Mouse (Mus musculus) heart, adult 2 months (tissue): ENCODE measurements at regions not wholly inside any gene's neighbourhood (a gene's known extent, or its start where the extent isn't known, plus 50 kb on each side); places are given as distances from the start of the nearest gene placed in this dataset.
A peak's percentile ranks its signal among the peaks of the same experiment; 100 is the strongest.

Experiments
- DNase-seq, 2 experiments: peaks; one replicate each; pipeline ENCODE4 v3.0.0; 2021
- H3K27ac ChIP-seq: fragments of 200-600 bp; 2 replicates; pipeline ENCODE4 v1.8.1; 2022
- H3K27me3 ChIP-seq: fragments of 200-500 bp; 2 replicates; pipeline ENCODE4 v1.6.1; 2012; ENCODE audit warnings: mild to moderate bottlenecking, low read length, inconsistent platforms, mixed read lengths; ENCODE audit not compliant: control insufficient read depth, insufficient read depth
- H3K36me3 ChIP-seq: fragments of 200-500 bp; 2 replicates; pipeline ENCODE4 v1.6.1; 2012; ENCODE audit warnings: low read length, inconsistent platforms; ENCODE audit not compliant: control insufficient read depth, insufficient read depth
- H3K4me1 ChIP-seq: fragments of 200-500 bp; 2 replicates; pipeline ENCODE4 v1.6.1; 2011; ENCODE audit warnings: low read length; ENCODE audit not compliant: control insufficient read depth, insufficient read depth
- H3K4me3 ChIP-seq: fragments of 200-600 bp; 2 replicates; pipeline ENCODE4 v1.8.1; 2022
- H3K79me2 ChIP-seq: fragments of 200-500 bp; replicated peaks from 2 replicates; pipeline ENCODE4 v1.6.1; 2012; ENCODE audit warnings: mild to moderate bottlenecking, inconsistent platforms, low read length, moderate library complexity, mixed read lengths; ENCODE audit not compliant: control insufficient read depth, insufficient read depth
- H3K9ac ChIP-seq: fragments of 200-500 bp; 2 replicates; pipeline ENCODE4 v1.6.1; 2012; ENCODE audit warnings: low read depth, mild to moderate bottlenecking, control low read depth, inconsistent platforms, low read length, mixed read lengths
- CTCF ChIP-seq: fragments of 200-600 bp; IDR thresholded peaks from 2 replicates; pipeline ENCODE4 v1.8.1; 2022; ENCODE audit warnings: antibody characterized with exemption, mild to moderate bottlenecking, moderate library complexity
- EP300 ChIP-seq: fragments of 200-500 bp; IDR thresholded peaks from 2 replicates; pipeline ENCODE4 v1.6.1; 2011; ENCODE audit warnings: low read depth, low read length, control low read depth; ENCODE audit not compliant: insufficient read depth
- POLR2A ChIP-seq: fragments of 200-500 bp; IDR thresholded peaks from 2 replicates; pipeline ENCODE4 v1.6.1; 2011; ENCODE audit warnings: mild to moderate bottlenecking, low read depth, low read length, control low read depth; ENCODE audit not compliant: insufficient read depth
- WGBS: fragments of 180-500 bp; shearing (Covaris S2); methylation state at CpG from one replicate; pipeline ENCODE4 v1.1.7; 2018; 5-methylcytosine and 5-hydroxymethylcytosine counted together
- intact Hi-C: fragments of 180-260 bp; cut with DNase I; formaldehyde crosslinking; loops from one replicate; pipeline ENCODE4 v1.15.1; 2025

- Histone ChIP-seq H3K27me3 (no peaks in the 10 kb centered on the region), H3K36me3 (no peaks in the 10 kb centered on the region), H3K79me2 (no peaks in the 10 kb centered on the region), H3K4me3 (no peak overlapping the region), H3K4me1 (no peaks in the 10 kb centered on the region), H3K27ac (no peak overlapping the region), H3K9ac (no peak overlapping the region)
- intact Hi-C loops = loop anchor here (5.0 kb wide), 1 partner anchor 1211 kb away; no protein-coding TSS in a partner anchor
- 74% methylated on average over 5 of the region's 5 CpGs for WGBS
- DNase-seq = no peak
- TF ChIP-seq EP300 = no peak
These were observed 362.0 kb upstream of the Chd6 start for GRCm38 (mm10) chr2:161470844-161471243.

DNA sequence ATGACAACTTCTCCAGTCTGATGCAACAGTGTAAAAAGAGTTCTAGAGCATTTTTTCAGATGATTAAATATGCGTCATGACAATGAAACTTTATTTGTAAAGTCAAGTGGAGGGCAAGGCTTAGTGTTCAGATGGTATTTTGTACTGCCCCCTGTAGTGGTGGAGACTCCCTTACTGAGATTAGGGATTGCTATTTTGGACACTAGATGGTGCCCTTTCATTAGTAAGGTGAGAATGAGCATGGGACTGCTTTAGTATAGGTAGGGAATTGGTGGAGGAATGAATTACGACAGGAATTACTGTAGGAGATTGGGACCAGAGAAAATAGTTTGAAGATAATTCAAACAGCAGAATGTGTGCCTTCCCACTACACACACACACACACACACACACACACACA, 361.1 kb upstream of the Chd6 start:
- TF ChIP-seq POLR2A (no peak), EP300 (no peak), CTCF (peak; percentile 70)
- no peak overlapping the region for H3K9ac ChIP-seq
- H3K4me3 ChIP-seq = no peak overlapping the region
- intact Hi-C loops = loop anchor here (5.0 kb wide), 1 partner anchor 1212 kb away; no protein-coding TSS in a partner anchor
- H3K27ac ChIP-seq = no peak overlapping the region
- H3K27me3 ChIP-seq = no peaks in the 10 kb centered on the region
- DNase-seq = no peak
- WGBS = 23% methylated on average over 2 of the region's 2 CpGs
- H3K36me3 ChIP-seq = no peaks in the 10 kb centered on the region
- no peaks in the 10 kb centered on the region for H3K79me2 ChIP-seq
- no peaks in the 10 kb centered on the region for H3K4me1 ChIP-seq

- Histone ChIP-seq H3K79me2 (no peaks in the 10 kb centered on the region), H3K4me3 (no peak overlapping the region), H3K36me3 (no peaks in the 10 kb centered on the region), H3K27me3 (no peaks in the 10 kb centered on the region), H3K4me1 (no peaks in the 10 kb centered on the region), H3K9ac (no peak overlapping the region), H3K27ac (no peak overlapping the region)
- TF ChIP-seq POLR2A (no peak), EP300 (no peak), CTCF (no peak)
- WGBS = 71% methylated on average over 1 of the region's 1 CpGs
- intact Hi-C loops = no loop called here
- DNase-seq = no peak
These were observed 358.2 kb upstream of the Chd6 start for GRCm38 (mm10) chr2:161467035-161467434.

GRCm38 (mm10) chr2:161460600-161460999, 351.7 kb upstream of the Chd6 start:
- no peaks in the 10 kb centered on the region for H3K4me1 ChIP-seq
- WGBS = 79% methylated on average over 4 of the region's 4 CpGs
- intact Hi-C loops = no loop called here
- H3K4me3 ChIP-seq = no peak overlapping the region
- no peak for TF ChIP-seq EP300
- no peak for TF ChIP-seq CTCF
- no peak for TF ChIP-seq POLR2A
- no peak for DNase-seq
- H3K36me3 ChIP-seq = no peaks in the 10 kb centered on the region
- no peaks in the 10 kb centered on the region for H3K79me2 ChIP-seq
- no peak overlapping the region for H3K27ac ChIP-seq
- no peak overlapping the region for H3K9ac ChIP-seq
- no peaks in the 10 kb centered on the region for H3K27me3 ChIP-seq

DNA sequence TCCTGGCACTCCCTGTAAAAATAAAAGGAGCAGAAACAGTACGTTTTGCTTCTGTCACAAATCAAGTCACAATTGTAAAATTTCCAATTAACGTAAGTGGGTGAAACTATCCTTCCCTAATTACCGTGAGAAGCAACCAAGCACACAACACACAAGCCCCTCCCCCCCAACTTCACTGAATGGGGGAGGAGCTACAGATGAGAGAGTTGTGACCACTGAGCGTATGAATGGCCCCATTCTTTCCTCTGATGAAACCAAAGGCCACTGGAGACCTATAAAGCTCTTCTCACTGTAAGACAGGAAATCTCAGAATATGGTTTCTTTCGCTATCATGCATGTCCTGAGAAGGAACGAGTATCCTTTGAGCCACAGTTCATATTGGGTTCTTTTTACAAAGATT, 345.6 kb upstream of the Chd6 start:
- intact Hi-C loops = no loop called here
- TF ChIP-seq CTCF (no peak), POLR2A (no peak), EP300 (no peak)
- Histone ChIP-seq H3K4me3 (no peak overlapping the region), H3K4me1 (no peaks in the 10 kb centered on the region), H3K9ac (no peak overlapping the region), H3K36me3 (no peaks in the 10 kb centered on the region), H3K79me2 (no peaks in the 10 kb centered on the region), H3K27me3 (no peaks in the 10 kb centered on the region), H3K27ac (no peak overlapping the region)
- DNase-seq = no peak
- 67% methylated on average over 6 of the region's 6 CpGs for WGBS

DNA sequence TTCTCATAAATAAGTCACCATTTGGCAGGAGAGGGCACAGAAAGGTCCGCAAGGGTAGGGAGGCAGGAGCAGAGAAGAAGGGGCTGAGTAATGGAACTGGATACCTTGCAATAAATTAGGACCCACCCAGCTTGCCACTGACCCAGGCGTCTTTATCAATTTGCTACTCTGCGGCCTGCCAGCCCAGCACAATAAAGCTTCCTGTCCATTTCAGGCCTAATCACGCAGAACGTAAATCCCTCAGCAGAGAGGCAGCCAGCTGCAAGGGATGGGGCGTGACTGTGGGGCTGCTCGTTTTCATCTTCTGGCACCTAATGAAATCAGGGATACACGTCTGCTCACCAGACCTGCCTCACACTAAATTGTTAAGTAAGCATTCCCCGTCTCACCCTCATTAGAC, 324.9 kb upstream of the Chd6 start:
- no peaks in the 10 kb centered on the region for H3K36me3 ChIP-seq
- DNase-seq = no peak
- H3K27ac ChIP-seq = no peak overlapping the region
- no peak overlapping the region for H3K4me3 ChIP-seq
- H3K27me3 ChIP-seq = no peaks in the 10 kb centered on the region
- TF ChIP-seq EP300 = no peak
- TF ChIP-seq POLR2A = no peak
- TF ChIP-seq CTCF = no peak
- no peak overlapping the region for H3K9ac ChIP-seq
- H3K79me2 ChIP-seq = no peaks in the 10 kb centered on the region
- intact Hi-C loops = no loop called here
- WGBS = 52% methylated on average over 9 of the region's 9 CpGs
- no peaks in the 10 kb centered on the region for H3K4me1 ChIP-seq

- Histone ChIP-seq H3K27me3 (no peaks in the 10 kb centered on the region; the same call in 1 of the 2 replicates), H3K4me3 (no peak overlapping the region), H3K9ac (no peak overlapping the region), H3K79me2 (no peaks in the 10 kb centered on the region), H3K27ac (no peak overlapping the region), H3K4me1 (no peaks in the 10 kb centered on the region), H3K36me3 (no peaks in the 10 kb centered on the region)
- DNase-seq = no peak
- no peak for TF ChIP-seq POLR2A
- TF ChIP-seq CTCF = no peak
- TF ChIP-seq EP300 = no peak
- intact Hi-C loops = no loop called here
- 26% methylated on average over 3 of the region's 3 CpGs for WGBS
These were observed 320.4 kb upstream of the Chd6 start for GRCm38 (mm10) chr2:161429294-161429693.
